Mouse (Mus musculus) adrenal gland, postnatal 36 days (tissue): ENCODE results near the gene Gm3285. TPM values are rescaled to one million over a fixed set of nuclear protein-coding genes. Genes with fewer than 3 reads are reported as not detected.

Source experiments
- DNase-seq, 2 experiments: peaks; one replicate each; pipeline ENCODE4 v3.0.0; 2021; ENCODE audit warnings: mixed read lengths in 1 of 2
- long read RNA-seq, 2 experiments: library from polyadenylated mRNA; stranded (forward); transcript quantifications; one replicate each; pipeline ENCODE4 v2.0.0; 2021; ENCODE audit warnings: borderline sequencing depth in 2 of 2
- total RNA-seq, 2 experiments: library from RNA; stranded (reverse); gene quantifications; 2 replicates each; pipeline ENCODE4 v1.2.3; 2021

The Gm3285 gene
- not detected for total RNA-seq
- long read RNA-seq, experiment 1, result 0 reads
- long read RNA-seq, experiment 2, result 0 reads

- no peak for DNase-seq
Measured at GRCm38 (mm10) chr10:77861675-77862074, at the start of gene Gm3285. Gm3285 (plus strand) TSS chr10:77861975.

DNA sequence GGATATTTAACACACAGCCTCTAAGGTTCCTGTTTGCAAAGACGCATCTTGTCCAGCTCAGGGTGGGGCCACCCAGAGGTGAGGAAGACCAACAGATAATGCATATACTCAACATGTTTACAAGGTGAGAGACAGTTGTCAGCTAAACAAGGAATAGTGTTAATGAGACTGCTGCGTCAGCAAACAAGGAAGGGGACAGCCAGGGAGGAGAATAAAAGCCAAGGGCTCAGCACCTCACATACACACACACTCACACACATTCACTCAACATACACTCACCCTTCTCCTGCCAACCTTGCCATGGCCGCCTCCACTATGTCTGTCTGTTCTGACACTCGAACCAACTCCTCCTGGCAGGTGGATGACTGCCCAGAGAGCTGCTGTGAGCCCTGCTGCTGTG, 47.4 kb upstream of the Gm3285 start, which contains the start of gene Gm2696:
Gene Gm2696 (plus strand): TSS at position 301 of the 400 bp plus-strand sequence.
- no peak for DNase-seq

DNA sequence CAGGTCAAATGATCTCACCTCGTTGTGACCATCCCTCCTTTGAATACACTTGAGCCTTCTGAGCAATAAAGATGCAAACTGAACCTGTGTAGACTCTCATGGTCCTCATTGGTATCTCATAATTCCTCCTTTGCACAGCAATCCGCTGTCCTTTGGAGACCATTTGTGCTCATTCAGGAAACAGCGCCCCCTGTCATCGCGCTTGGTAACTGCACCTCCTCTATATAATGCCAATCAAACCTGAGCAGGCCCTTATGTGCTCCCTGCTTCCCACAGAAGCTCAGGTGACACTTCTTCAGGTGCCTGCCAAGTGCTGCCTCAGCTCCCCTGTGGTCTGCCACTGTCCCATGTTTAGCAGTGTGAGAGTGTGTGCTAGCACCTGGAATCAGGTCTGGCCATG, 46.3 kb upstream of the Gm3285 start:
- peak in 1 of 2 experiments; percentile 26 for DNase-seq

GRCm38 (mm10) chr10:77818523-77818922, 43.3 kb upstream of the Gm3285 start:
- DNase-seq, result no peak

- no peak for DNase-seq
Measured at GRCm38 (mm10) chr10:77819203-77819602, 42.6 kb upstream of the Gm3285 start.

DNA sequence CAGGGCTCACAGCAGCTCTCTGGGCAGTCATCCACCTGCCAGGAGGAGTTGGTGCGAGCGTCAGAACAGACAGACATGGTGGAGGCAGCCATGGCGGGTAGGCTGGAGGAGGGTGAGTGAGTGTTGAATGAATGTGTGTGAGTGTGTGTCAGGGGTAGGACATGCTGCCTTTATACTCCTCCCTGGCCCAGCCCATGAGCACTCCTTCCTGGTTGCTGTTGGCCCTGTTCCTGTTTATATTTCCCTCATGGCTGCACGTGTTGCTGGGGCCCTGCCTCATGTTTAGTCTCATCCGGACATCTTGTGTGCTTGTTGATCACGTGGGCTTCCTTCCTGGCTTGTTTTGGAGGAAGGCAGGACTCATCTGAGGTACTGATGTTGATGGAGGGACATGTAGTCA, 34.8 kb upstream of the Gm3285 start, which contains the start of gene Krtap10-4:
Gene Krtap10-4 (minus strand): TSS at position 145 of the 400 bp plus-strand sequence.
- no peak for DNase-seq

DNA sequence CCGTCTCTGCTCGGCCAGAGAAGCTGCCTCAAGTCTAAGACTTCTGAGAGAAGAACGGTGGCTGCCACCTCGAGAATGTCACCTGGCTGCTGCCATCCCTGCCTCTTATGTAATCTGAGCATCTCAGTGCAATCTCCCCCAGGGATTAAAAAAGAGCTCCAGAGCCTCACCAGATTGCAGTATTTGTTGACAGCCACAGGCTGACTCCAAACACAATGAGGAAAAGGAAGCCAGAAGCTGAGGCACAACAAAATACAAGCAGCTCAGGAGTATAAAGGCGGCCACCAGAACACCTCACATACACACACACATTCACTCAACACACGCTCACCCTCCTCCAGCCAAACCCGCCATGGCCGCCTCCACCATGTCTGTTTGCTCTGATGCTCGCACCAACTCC, 26.1 kb upstream of the Gm3285 start, which contains the start of gene Krtap10-10:
Gene Krtap10-10 (plus strand): TSS at position 301 of the 400 bp plus-strand sequence.
- DNase-seq, result no peak

GRCm38 (mm10) chr10:77839006-77839405, 22.8 kb upstream of the Gm3285 start:
- DNase-seq, result peak; percentile 26 to 32

GRCm38 (mm10) chr10:77846503-77846902, 15.3 kb upstream of the Gm3285 start, which contains the start of gene Gm36176:
Gm36176 (plus strand) TSS chr10:77846803.
- DNase-seq, result no peak

GRCm38 (mm10) chr10:77846961-77847360, 14.8 kb upstream of the Gm3285 start:
- no peak for DNase-seq

GRCm38 (mm10) chr10:77847538-77847937, 14.2 kb upstream of the Gm3285 start:
- DNase-seq, result no peak

DNA sequence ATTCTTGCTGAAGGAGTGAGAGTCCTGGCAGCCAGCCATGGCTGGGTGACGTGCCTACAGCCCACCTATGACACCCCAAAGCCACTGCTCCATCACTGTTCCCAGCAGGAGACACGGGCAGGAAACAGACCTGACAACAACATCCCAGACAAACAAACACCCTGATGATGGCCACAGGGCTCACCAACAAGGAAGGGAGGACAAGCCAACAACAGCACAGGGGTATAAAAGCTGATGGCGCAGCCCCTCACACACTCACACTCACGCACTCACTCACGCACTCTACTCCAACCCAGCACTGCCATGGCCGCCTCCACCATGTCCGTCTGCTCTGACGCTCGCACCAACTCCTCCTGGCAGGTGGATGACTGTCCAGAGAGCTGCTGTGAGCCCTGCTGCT, 9.2 kb upstream of the Gm3285 start, which contains the start of gene Gm10318:
Gene Gm10318 (plus strand): TSS at position 301 of the 400 bp plus-strand sequence.
- DNase-seq, result no peak

GRCm38 (mm10) chr10:77864067-77864761, 2.4 kb downstream of the Gm3285 start:
- DNase-seq, result peak; percentile 38

GRCm38 (mm10) chr10:77864762-77865143, 3.0 kb downstream of the Gm3285 start:
- DNase-seq, result peak; percentile 25 to 32

- no peak for DNase-seq
Measured at GRCm38 (mm10) chr10:77867546-77867945, 5.8 kb downstream of the Gm3285 start.

- no peak for DNase-seq
Measured at GRCm38 (mm10) chr10:77869651-77870050, 7.9 kb downstream of the Gm3285 start.

DNA sequence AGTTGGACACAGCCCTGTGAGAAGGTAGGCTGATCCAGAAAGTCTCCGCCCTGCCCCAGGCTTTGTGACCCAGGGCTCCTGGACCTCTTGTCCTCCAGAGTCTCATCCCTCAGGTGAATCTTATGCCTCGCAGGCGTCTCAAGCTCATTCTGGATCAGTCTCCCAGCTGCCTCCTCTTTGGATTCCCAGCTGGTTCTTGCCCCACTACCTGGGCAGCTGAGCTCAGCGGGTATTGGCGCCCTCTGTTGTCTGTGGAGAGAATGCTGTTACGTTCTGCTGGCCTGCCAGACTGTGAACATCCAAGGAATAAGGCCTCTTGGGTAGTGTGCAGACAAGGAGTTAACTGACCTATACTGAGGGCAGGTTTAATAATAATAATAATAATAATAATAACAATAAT, 17.2 kb downstream of the Gm3285 start:
- peak; percentile 55 to 67 for DNase-seq

DNA sequence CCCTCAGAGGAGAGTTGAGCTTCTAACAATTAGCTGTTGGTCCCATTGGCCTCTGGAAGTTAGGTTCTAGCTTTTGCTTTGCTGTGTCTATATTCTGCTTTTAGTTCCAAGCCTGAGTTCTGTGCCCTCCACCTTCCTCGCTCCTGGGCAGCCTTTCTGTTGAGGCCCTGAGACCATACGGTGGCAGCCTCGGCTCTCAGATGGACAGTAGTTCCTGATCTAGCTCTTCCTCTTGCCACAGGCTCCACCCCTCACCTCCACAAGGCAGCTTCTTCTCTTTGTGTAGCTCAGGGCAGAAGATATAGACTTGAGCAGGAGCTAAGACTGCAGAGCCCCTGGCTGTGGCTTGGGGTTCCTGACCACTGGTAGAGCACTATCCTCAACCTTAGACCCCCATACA, 18.5 kb downstream of the Gm3285 start:
- no peak for DNase-seq

DNA sequence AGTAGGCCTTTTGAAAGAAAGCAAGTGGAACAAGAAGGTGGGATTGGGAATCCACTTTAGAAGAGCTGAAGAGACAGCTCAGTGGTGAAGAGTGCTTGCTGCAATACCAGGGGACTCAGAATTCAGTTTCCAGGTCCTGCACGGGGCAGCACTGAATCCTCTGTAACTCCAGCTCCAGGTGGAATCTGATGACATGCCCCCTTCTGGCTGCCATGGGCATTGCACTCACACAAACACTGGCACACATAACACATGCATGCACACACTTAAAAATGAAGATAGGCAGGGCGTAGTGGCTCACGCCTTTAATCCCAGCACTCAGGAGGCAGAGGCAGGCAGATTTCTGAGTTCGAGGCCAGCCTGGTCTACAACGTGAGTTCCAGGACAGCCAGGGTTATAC, 20.8 kb downstream of the Gm3285 start:
- no peak for DNase-seq

GRCm38 (mm10) chr10:77886007-77886747, 24.4 kb downstream of the Gm3285 start:
- no peak for DNase-seq

DNA sequence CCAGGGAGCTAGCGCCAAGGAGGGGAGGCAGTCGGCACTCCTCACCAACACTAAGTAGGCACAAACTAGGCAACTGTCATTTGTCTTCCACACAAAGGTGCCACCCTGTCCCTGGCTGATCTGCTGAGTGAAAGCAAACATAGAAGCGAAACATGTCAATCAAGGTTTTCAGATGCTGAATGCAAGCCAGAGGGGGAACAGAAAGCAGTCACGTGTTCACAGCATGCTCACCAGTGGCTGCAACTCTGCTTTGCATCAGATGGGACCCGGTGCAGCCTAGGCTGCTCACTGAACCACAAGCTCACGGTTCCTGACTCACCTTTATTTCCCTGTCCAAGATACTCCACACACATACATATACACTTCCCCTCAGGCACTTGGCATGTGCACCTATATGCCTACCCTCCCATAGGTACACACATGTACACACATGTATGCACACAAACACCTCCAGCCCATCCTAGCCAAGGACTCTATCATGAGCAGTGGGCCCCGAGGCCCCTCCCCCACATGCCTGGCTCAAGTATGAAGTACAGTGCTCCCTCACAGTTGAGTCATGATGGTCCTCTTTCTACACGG, 29.3 kb downstream of the Gm3285 start:
- no peak for DNase-seq

- no peak for DNase-seq
Measured at GRCm38 (mm10) chr10:77895562-77895961, 33.8 kb downstream of the Gm3285 start.

- DNase-seq, result no peak
Measured at GRCm38 (mm10) chr10:77900126-77900525, 38.4 kb downstream of the Gm3285 start.
